Mouse (Mus musculus) B cell, adult 2 months (primary cell): ENCODE measurements around the gene Clk3.
A peak's percentile ranks its signal among the peaks of the same experiment; 100 is the strongest.

Experiments
- DNase-seq, 2 experiments: peaks; one replicate each; pipeline ENCODE4 v3.0.0; 2022

Gene Clk3

GRCm38 (mm10) chr9:57769539-57770069, 3.9 kb upstream of the Clk3 start:
- DNase-seq = no peak

GRCm38 (mm10) chr9:57767231-57767630, 1.6 kb upstream of the Clk3 start:
- no peak for DNase-seq

- no peak for DNase-seq
Measured at GRCm38 (mm10) chr9:57766431-57766830, 771 bp upstream of the Clk3 start.

GRCm38 (mm10) chr9:57764974-57765363, 691 bp downstream of the Clk3 start:
- peak; percentile 96 to 97 for DNase-seq

- peak; percentile 35 to 47 for DNase-seq
Measured at GRCm38 (mm10) chr9:57764147-57764973, 1.3 kb downstream of the Clk3 start.

GRCm38 (mm10) chr9:57762563-57762991, 3.1 kb downstream of the Clk3 start:
- DNase-seq = peak; percentile 70 to 72

- DNase-seq = no peak
Measured at GRCm38 (mm10) chr9:57761563-57762551, 3.8 kb downstream of the Clk3 start.

- DNase-seq = no peak
Measured at GRCm38 (mm10) chr9:57760416-57761146, 5.1 kb downstream of the Clk3 start.

- DNase-seq = peak; percentile 78
Measured at GRCm38 (mm10) chr9:57759289-57759688, 6.4 kb downstream of the Clk3 start.

- no peak for DNase-seq
Measured at GRCm38 (mm10) chr9:57758528-57758927, 7.1 kb downstream of the Clk3 start.

GRCm38 (mm10) chr9:57757578-57757977, 8.1 kb downstream of the Clk3 start:
- DNase-seq = no peak

- no peak for DNase-seq
Measured at GRCm38 (mm10) chr9:57750901-57751300, 14.8 kb downstream of the Clk3 start.

GRCm38 (mm10) chr9:57748831-57749230, 16.8 kb downstream of the Clk3 start:
- no peak for DNase-seq

GRCm38 (mm10) chr9:57748137-57748536, 17.5 kb downstream of the Clk3 start:
- no peak for DNase-seq

- DNase-seq = no peak
Measured at GRCm38 (mm10) chr9:57747067-57747466, 18.6 kb downstream of the Clk3 start.

GRCm38 (mm10) chr9:57744462-57745091, 21.1 kb downstream of the Clk3 start:
- DNase-seq = peak; percentile 78 to 79

- DNase-seq = no peak
Measured at GRCm38 (mm10) chr9:57739863-57740262, 25.8 kb downstream of the Clk3 start.

GRCm38 (mm10) chr9:57733606-57734005, 32.1 kb downstream of the Clk3 start:
- DNase-seq = no peak

- DNase-seq = no peak
Measured at GRCm38 (mm10) chr9:57728312-57728711, 37.3 kb downstream of the Clk3 start.

- no peak for DNase-seq
Measured at GRCm38 (mm10) chr9:57724701-57725100, 41.0 kb downstream of the Clk3 start.

GRCm38 (mm10) chr9:57723796-57724195, 41.9 kb downstream of the Clk3 start:
- no peak for DNase-seq

- no peak for DNase-seq
Measured at GRCm38 (mm10) chr9:57723315-57723715, 42.3 kb downstream of the Clk3 start.
